Mouse (Mus musculus): Measurements from ENCODE around the gene Gm21693. TPM values are rescaled to one million over a fixed set of nuclear protein-coding genes. Genes with fewer than 3 reads are reported as not detected.

The Gm21693 gene
- polyA plus RNA-seq (2012; rRNA removed) = not detected in 2 replicates

GRCm38 (mm10) chrY:3345229-3345628, at the start of gene Gm21693:
Gene Gm21693, minus strand, starts transcription at chrY:3345329.

GRCm38 (mm10) chrY:3306349-3306748, 38.8 kb downstream of the Gm21693 start, which contains the start of gene Gm21677:
Gene Gm21677, minus strand, starts transcription at chrY:3306449.

Other genes with a start within 250 kb of the Gm21693 start
- not detected in 2 replicates for gene Gm21677, start 38.9 kb downstream of the Gm21693 start, polyA plus RNA-seq (2012; rRNA removed)
- gene Gm21704, start 64.8 kb upstream of the Gm21693 start, polyA plus RNA-seq (2012; rRNA removed) = not detected in 2 replicates
- gene Gm21708, start 64.8 kb upstream of the Gm21693 start, polyA plus RNA-seq (2012; rRNA removed) = not detected in 2 replicates